17 mouse cellular contexts compared by ENCODE assay signal in the genomic region with DNA sequence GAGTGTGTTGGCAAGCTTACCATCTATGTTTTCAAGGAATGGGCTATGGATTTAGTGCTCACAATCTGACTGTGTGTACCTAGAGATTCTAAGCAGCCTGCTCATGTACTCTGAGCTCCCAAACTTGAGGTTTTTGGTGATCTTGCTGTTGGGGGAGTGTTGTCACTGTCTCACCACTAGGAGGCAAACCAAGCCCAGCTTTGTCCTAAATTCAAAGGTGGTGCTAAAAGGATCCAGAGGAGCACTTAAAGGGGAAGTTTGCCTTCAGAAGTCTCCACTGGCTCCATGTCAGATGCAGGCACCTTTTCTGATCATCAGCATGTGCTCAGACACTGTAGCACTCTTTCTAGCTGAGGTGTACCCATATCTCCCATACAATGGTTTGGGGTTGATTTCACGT. TPM values are rescaled to one million over a fixed set of nuclear protein-coding genes. Genes with fewer than 3 reads are reported as not detected.
DNase-seq lines count a peak whose midpoint lies in the region; ATAC-seq and TF ChIP-seq lines count a peak whose summit lies in the region.
"Had no signal": no experiment of that assay in that cellular context is flagged by ENCODE, and none has a peak within 500 bp of the region (broad histone marks: within the 10 kb centered on the region; RNA-seq: fewer than 3 reads in every experiment).

No protein-coding gene starts in this region.

- H3K4me3 ChIP-seq in heart, postnatal 0 days (ENCODE audit: low read depth, low read length), result no peak overlapping the region
- no peak overlapping the region for H3K4me3 ChIP-seq in midbrain, embryonic 14.5 days (replicated peaks; ENCODE audit: low read depth, low read length)
- no peak overlapping the region for H3K4me3 ChIP-seq in midbrain, embryonic 11.5 days (ENCODE audit: low read depth, low read length)
- H3K4me3 ChIP-seq in embryonic facial prominence, embryonic 11.5 days (ENCODE audit: low read depth, low read length), result no peak overlapping the region
- H3K4me3 ChIP-seq: hindbrain, embryonic 10.5 days; limb, embryonic 12.5 days had no signal

- no peaks in the 10 kb centered on the region for H3K27me3 ChIP-seq in heart, postnatal 0 days (ENCODE audit: control insufficient read depth, insufficient read depth, low read length)
- no peaks in the 10 kb centered on the region for H3K27me3 ChIP-seq in midbrain, embryonic 14.5 days (ENCODE audit: control insufficient read depth, insufficient read depth, low read length)
- H3K27me3 ChIP-seq in midbrain, embryonic 11.5 days (ENCODE audit: control insufficient read depth, insufficient read depth, low read length), result no peaks in the 10 kb centered on the region
- no peaks in the 10 kb centered on the region for H3K27me3 ChIP-seq in embryonic facial prominence, embryonic 11.5 days (ENCODE audit: control insufficient read depth, insufficient read depth, low read length)
- H3K27me3 ChIP-seq: limb, embryonic 12.5 days had no signal

- ATAC-seq in heart, postnatal 0 days (ENCODE audit: insufficient read depth, low read depth), result no peak
- no peak for ATAC-seq in midbrain, embryonic 14.5 days (ENCODE audit: low FRiP score, low TSS enrichment)
- ATAC-seq in midbrain, embryonic 11.5 days (ENCODE audit: low FRiP score), result no peak
- no peak for ATAC-seq in embryonic facial prominence, embryonic 11.5 days (replicated peaks; ENCODE audit: insufficient number of reproducible peaks, low FRiP score, low TSS enrichment, low read depth)

- 52% methylated on average over 1 of the region's 1 CpGs for WGBS in heart, postnatal 0 days
- 52% methylated on average over 1 of the region's 1 CpGs for WGBS in midbrain, embryonic 14.5 days
- 76% methylated on average over 1 of the region's 1 CpGs for WGBS in midbrain, embryonic 11.5 days
- 61% methylated on average over 1 of the region's 1 CpGs for WGBS in embryonic facial prominence, embryonic 11.5 days

- DNase-seq in heart, postnatal 0 days (ENCODE audit: low spot score), result no peak
- DNase-seq in heart, postnatal 10 days, result no peak
- DNase-seq in midbrain, embryonic 14.5 days, result peak; percentile 12
- DNase-seq in midbrain, embryonic 11.5 days (ENCODE audit: low spot score, missing footprints), result no peak
- DNase-seq in embryonic facial prominence, embryonic 11.5 days (ENCODE audit: low spot score), result peak; percentile 1
- DNase-seq in right cerebral cortex, adult 18-20 months, result no peak
- DNase-seq in cerebellum, adult 8-10 months, result no peak
- DNase-seq in left cerebral cortex, postnatal 36 days (ENCODE audit: low spot score in 2 of 2), result no peak
- DNase-seq: cerebellum, adult 18-20 months; heart, adult 18-20 months; layer of hippocampus, adult 9-11 months had no signal

- H3K4me2 ChIP-seq in heart, postnatal 0 days (ENCODE audit: low read depth, low read length), result no peak overlapping the region
- no peak overlapping the region for H3K4me2 ChIP-seq in midbrain, embryonic 14.5 days (ENCODE audit: low read length)
- no peak overlapping the region for H3K4me2 ChIP-seq in midbrain, embryonic 11.5 days
- H3K4me2 ChIP-seq in embryonic facial prominence, embryonic 11.5 days (ENCODE audit: low read depth, low read length), result no peak overlapping the region
- H3K4me2 ChIP-seq: limb, embryonic 12.5 days had no signal

- intact Hi-C loops in heart, postnatal 10 days (cut with DNase I), result no loop called here
- intact Hi-C loops in left cerebral cortex, postnatal 36 days (cut with DNase I), result no loop called here

- H3K36me3 ChIP-seq in heart, postnatal 0 days (replicated peaks; ENCODE audit: control insufficient read depth, insufficient read depth, low read length), result no peaks in the 10 kb centered on the region
- no peaks in the 10 kb centered on the region for H3K36me3 ChIP-seq in midbrain, embryonic 14.5 days (ENCODE audit: control insufficient read depth, insufficient read depth, low read length)
- H3K36me3 ChIP-seq in midbrain, embryonic 11.5 days (ENCODE audit: control insufficient read depth, insufficient read depth, low read length), result no peaks in the 10 kb centered on the region
- no peaks in the 10 kb centered on the region for H3K36me3 ChIP-seq in embryonic facial prominence, embryonic 11.5 days (replicated peaks; ENCODE audit: control insufficient read depth, insufficient read depth, low read depth, low read length)
- H3K36me3 ChIP-seq: hindbrain, embryonic 10.5 days; limb, embryonic 12.5 days had no signal

- no peaks in the 10 kb centered on the region for H3K9me3 ChIP-seq in heart, postnatal 0 days (replicated peaks; ENCODE audit: control insufficient read depth, low read length)
- no peaks in the 10 kb centered on the region for H3K9me3 ChIP-seq in midbrain, embryonic 14.5 days (ENCODE audit: control insufficient read depth, low read length)
- H3K9me3 ChIP-seq in midbrain, embryonic 11.5 days (ENCODE audit: control insufficient read depth, low read length), result no peaks in the 10 kb centered on the region
- H3K9me3 ChIP-seq in embryonic facial prominence, embryonic 11.5 days (replicated peaks; ENCODE audit: control insufficient read depth, low read length), result no peaks in the 10 kb centered on the region
- H3K9me3 ChIP-seq: hindbrain, embryonic 10.5 days had no signal

- TF ChIP-seq EP300 in heart, postnatal 0 days (IDR thresholded peaks at IDR 0.05; ENCODE audit: low read depth), result no peak

- H3K27ac ChIP-seq in heart, postnatal 0 days (ENCODE audit: low read depth), result no peak overlapping the region
- H3K27ac ChIP-seq in midbrain, embryonic 14.5 days (replicated peaks; ENCODE audit: low read depth, low read length), result no peak overlapping the region
- no peak overlapping the region for H3K27ac ChIP-seq in midbrain, embryonic 11.5 days (ENCODE audit: low read depth, low read length)
- no peak overlapping the region for H3K27ac ChIP-seq in embryonic facial prominence, embryonic 11.5 days (replicated peaks; ENCODE audit: low read depth, low read length)
- H3K27ac ChIP-seq: hindbrain, embryonic 10.5 days; limb, embryonic 12.5 days had no signal

- no peak overlapping the region for H3K9ac ChIP-seq in heart, postnatal 0 days (replicated peaks; ENCODE audit: low read depth, low read length)
- no peak overlapping the region for H3K9ac ChIP-seq in midbrain, embryonic 14.5 days (replicated peaks; ENCODE audit: low read length)
- H3K9ac ChIP-seq in midbrain, embryonic 11.5 days (ENCODE audit: low read length), result no peak overlapping the region
- H3K9ac ChIP-seq in embryonic facial prominence, embryonic 11.5 days (replicated peaks; ENCODE audit: low read length), result no peak overlapping the region
- H3K9ac ChIP-seq: limb, embryonic 12.5 days had no signal

- no peaks in the 10 kb centered on the region for H3K4me1 ChIP-seq in heart, postnatal 0 days (ENCODE audit: control insufficient read depth, insufficient read depth)
- H3K4me1 ChIP-seq in midbrain, embryonic 14.5 days (ENCODE audit: control insufficient read depth, insufficient read depth, low read length), result no peaks in the 10 kb centered on the region
- no peaks in the 10 kb centered on the region for H3K4me1 ChIP-seq in midbrain, embryonic 11.5 days (ENCODE audit: control insufficient read depth, insufficient read depth, low read length)
- H3K4me1 ChIP-seq in embryonic facial prominence, embryonic 11.5 days (ENCODE audit: control insufficient read depth, insufficient read depth, low read length), result no peaks in the 10 kb centered on the region
- H3K4me1 ChIP-seq: hindbrain, embryonic 10.5 days; limb, embryonic 12.5 days had no signal

- TF ChIP-seq CTCF in heart, postnatal 0 days (IDR thresholded peaks at IDR 0.05; ENCODE audit: low read depth), result peak; percentile 40

RNA-seq across cellular contexts. Expression of a gene that starts 4.9 kb away (rescaled TPM):
- not detected in 2 replicates for total RNA-seq in heart, postnatal 0 days (2014; rRNA removed; ENCODE audit: low replicate concordance)
- not detected in 2 replicates for polyA plus RNA-seq in heart, postnatal 0 days (2015; fragmentation: Nextera tagmentation; extraction: Ambion mirVana)
- total RNA-seq in heart, postnatal 10 days (2021), result not detected
- polyA plus RNA-seq in midbrain, embryonic 14.5 days (2014; fragmentation: Nextera tagmentation; extraction: Ambion mirVana), result not detected in 2 replicates
- not detected in 2 replicates for polyA plus RNA-seq in midbrain, embryonic 11.5 days (2014; fragmentation: Nextera tagmentation; extraction: Ambion mirVana)
- polyA plus RNA-seq in embryonic facial prominence, embryonic 11.5 days (2014; fragmentation: Nextera tagmentation; extraction: Ambion mirVana), result not detected in 2 replicates
- total RNA-seq in left cerebral cortex, postnatal 36 days (2021), result not detected
- total RNA-seq: adrenal gland, postnatal 36 days; heart, adult 18-20 months had no signal
- polyA plus RNA-seq: hindbrain, embryonic 10.5 days; kidney, embryonic 14.5 days; limb, embryonic 12.5 days; lung, embryonic 16.5 days; testis, adult 2 months had no signal

RNA-seq across cellular contexts. Expression of a gene that starts 40.6 kb away (rescaled TPM):
- not detected in 2 replicates for total RNA-seq in heart, postnatal 0 days (2014; rRNA removed; ENCODE audit: low replicate concordance)
- not detected in 2 replicates for polyA plus RNA-seq in heart, postnatal 0 days (2015; fragmentation: Nextera tagmentation; extraction: Ambion mirVana)
- not detected for total RNA-seq in heart, postnatal 10 days (2021)
- polyA plus RNA-seq in midbrain, embryonic 14.5 days (2014; fragmentation: Nextera tagmentation; extraction: Ambion mirVana), result not detected in 2 replicates
- polyA plus RNA-seq in midbrain, embryonic 11.5 days (2014; fragmentation: Nextera tagmentation; extraction: Ambion mirVana), result not detected in 2 replicates
- polyA plus RNA-seq in embryonic facial prominence, embryonic 11.5 days (2014; fragmentation: Nextera tagmentation; extraction: Ambion mirVana), result not detected in 2 replicates
- not detected for total RNA-seq in left cerebral cortex, postnatal 36 days (2021)
- total RNA-seq: adrenal gland, postnatal 36 days; heart, adult 18-20 months had no signal
- polyA plus RNA-seq: hindbrain, embryonic 10.5 days; kidney, embryonic 14.5 days; limb, embryonic 12.5 days; lung, embryonic 16.5 days; testis, adult 2 months had no signal

Comparison
In these comparisons a context has a peak if more than half of its experiments do, and no peak if none do; other contexts are left out.
1. DNase-seq: peak in midbrain, embryonic 14.5 days (single experiment) and embryonic facial prominence, embryonic 11.5 days (single experiment); none in heart, postnatal 0 days (single experiment), heart, postnatal 10 days (0 of 2), midbrain, embryonic 11.5 days (single experiment), right cerebral cortex, adult 18-20 months (single experiment), cerebellum, adult 8-10 months (single experiment) and left cerebral cortex, postnatal 36 days (0 of 2).